Mouse (Mus musculus) intestine, embryonic 15.5 days (tissue): ENCODE data around the gene Actl6a. TPM values are rescaled to one million over a fixed set of nuclear protein-coding genes. Genes with fewer than 3 reads are reported as not detected.
"Not testable (repeated sequence)": the region's sequence is repeated elsewhere in the genome, so short reads cannot be mapped to it uniquely, and the experiment has no call there.

Source experiments
- ATAC-seq: fragments of 200-750 bp; cut with Nextera tagmentation; 2 replicates; pipeline ENCODE4 v1.8.0; 2017; ENCODE audit warnings: moderate TSS enrichment, moderate library complexity
- H3K27ac ChIP-seq: fragments of 300-500 bp; sonication (generic); 2 replicates; pipeline ENCODE4 v1.5.1; 2015; ENCODE audit warnings: mild to moderate bottlenecking, inconsistent platforms
- H3K27me3 ChIP-seq: fragments of 300-500 bp; sonication (generic); replicated peaks from 2 replicates; pipeline ENCODE4 v1.6.1; 2015; ENCODE audit warnings: inconsistent platforms
- H3K36me3 ChIP-seq: fragments of 300-500 bp; sonication (generic); 2 replicates; pipeline ENCODE4 v1.6.1; 2015; ENCODE audit warnings: inconsistent platforms
- H3K4me1 ChIP-seq: fragments of 300-500 bp; sonication (generic); replicated peaks from 2 replicates; pipeline ENCODE4 v1.6.1; 2015; ENCODE audit warnings: inconsistent platforms
- H3K4me2 ChIP-seq: fragments of 300-500 bp; sonication (generic); replicated peaks from 2 replicates; pipeline ENCODE4 v1.6.1; 2015; ENCODE audit warnings: mild to moderate bottlenecking, inconsistent platforms
- H3K4me3 ChIP-seq: fragments of 300-500 bp; sonication (generic); replicated peaks from 2 replicates; pipeline ENCODE4 v1.5.1; 2015; ENCODE audit warnings: inconsistent platforms
- H3K9ac ChIP-seq: fragments of 300-500 bp; sonication (generic); 2 replicates; pipeline ENCODE4 v1.6.1; 2015; ENCODE audit warnings: inconsistent platforms
- H3K9me3 ChIP-seq: fragments of 300-500 bp; sonication (generic); 2 replicates; pipeline ENCODE4 v1.6.1; 2016; ENCODE audit warnings: inconsistent platforms
- WGBS: fragments of 180-500 bp; shearing (Covaris S2); methylation state at CpG from one replicate; pipeline ENCODE4 v1.1.7; 2015; 5-methylcytosine and 5-hydroxymethylcytosine counted together
- polyA plus RNA-seq: library from polyadenylated mRNA; unstranded; fragments of >200 nt; fragmentation: Nextera tagmentation; extraction: Ambion mirVana; gene quantifications from 2 replicates; pipeline ENCODE4 v1.2.1, GENCODE M21; 2015

Actl6a gene
- polyA plus RNA-seq, 1 experiment from 2014 or later = 144 TPM

GRCm38 (mm10) chr3:32736244-32737171, 30.4 kb downstream of the Actl6a start, which contains the start of gene Ndufb5:
Gene Ndufb5 (plus strand): TSS chr3:32736990.
- Histone ChIP-seq H3K9ac (peak within 1 kb of the TSS; percentile 81), H3K27me3 (no peaks in the 10 kb centered on the region), H3K27ac (peak within 1 kb of the TSS; percentile 81), H3K4me2 (peak within 1 kb of the TSS; percentile 69), H3K4me3 (peak within 1 kb of the TSS; percentile 84), H3K36me3 (peaks cover 11% of the 10 kb centered on the region; the same call in 1 of the 2 replicates), H3K4me1 (peaks cover 10% of the 10 kb centered on the region; the same call in 1 of the 2 replicates), H3K9me3 (no peaks in the 10 kb centered on the region)
- under 1% methylated on average over 62 of the region's 62 CpGs for WGBS
- ATAC-seq = peak; percentile 98

- H3K4me2 ChIP-seq = peak within 1 kb of the TSS; percentile 69
- peak within 1 kb of the TSS; percentile 81 for H3K27ac ChIP-seq
Observed at GRCm38 (mm10) chr3:32737172-32737655, 31.1 kb downstream of the Actl6a start, which contains the start of gene Mrpl47. Gene Mrpl47 (minus strand): TSS chr3:32737605.

GRCm38 (mm10) chr3:32738549-32738948, 32.5 kb downstream of the Actl6a start:
- Histone ChIP-seq H3K4me2 (no peak overlapping the region), H3K36me3 (0 out of 2 replicates have a peak, but pooled peaks cover 6% of the 10 kb centered on the region), H3K9ac (no peak overlapping the region), H3K27me3 (no peaks in the 10 kb centered on the region), H3K27ac (no peak overlapping the region), H3K4me3 (no peak overlapping the region; the same call in 1 of the 2 replicates), H3K9me3 (no peaks in the 10 kb centered on the region), H3K4me1 (peaks cover 10% of the 10 kb centered on the region; the same call in 1 of the 2 replicates)
- no peak for ATAC-seq
- 94% methylated on average over 5 of the region's 5 CpGs for WGBS

More at GRCm38 (mm10) chr3:32737172-32737655, 31.1 kb downstream of the Actl6a start, which contains the start of gene Mrpl47:
- Histone ChIP-seq H3K4me3 (peak within 1 kb of the TSS; percentile 84), H3K27me3 (no peaks in the 10 kb centered on the region), H3K36me3 (peaks cover 10% of the 10 kb centered on the region; the same call in 1 of the 2 replicates), H3K9me3 (no peaks in the 10 kb centered on the region), H3K4me1 (peaks cover 10% of the 10 kb centered on the region; the same call in 1 of the 2 replicates), H3K9ac (peak within 1 kb of the TSS; percentile 81)
- ATAC-seq = peak; percentile 70
- WGBS = under 1% methylated on average over 31 of the region's 31 CpGs

GRCm38 (mm10) chr3:32742276-32742780, 36.2 kb downstream of the Actl6a start:
- Histone ChIP-seq H3K27me3 (no peaks in the 10 kb centered on the region), H3K9ac (no peak overlapping the region), H3K4me1 (peaks cover 10% of the 10 kb centered on the region; the same call in 1 of the 2 replicates), H3K4me2 (no peak overlapping the region), H3K27ac (no peak overlapping the region), H3K9me3 (no peaks in the 10 kb centered on the region), H3K4me3 (no peak overlapping the region), H3K36me3 (peaks cover 12% of the 10 kb centered on the region)
- ATAC-seq = no peak
- WGBS = 73% methylated on average over 2 of the region's 2 CpGs

- H3K36me3 ChIP-seq = peaks cover 25% of the 10 kb centered on the region
- no peak overlapping the region for H3K4me3 ChIP-seq
- no peaks in the 10 kb centered on the region for H3K9me3 ChIP-seq
- ATAC-seq = no peak
- H3K4me2 ChIP-seq = no peak overlapping the region
- 95% methylated on average over 6 of the region's 6 CpGs for WGBS
- H3K9ac ChIP-seq = no peak overlapping the region
- H3K27me3 ChIP-seq = no peaks in the 10 kb centered on the region
- H3K4me1 ChIP-seq = no peaks in the 10 kb centered on the region
- H3K27ac ChIP-seq = no peak overlapping the region
Observed at GRCm38 (mm10) chr3:32745001-32745400, 38.9 kb downstream of the Actl6a start.

GRCm38 (mm10) chr3:32745426-32745825, 39.3 kb downstream of the Actl6a start:
- peaks cover 28% of the 10 kb centered on the region for H3K36me3 ChIP-seq
- not testable (repeated sequence) for H3K9me3 ChIP-seq, ATAC-seq

GRCm38 (mm10) chr3:32748384-32748783, 42.3 kb downstream of the Actl6a start:
- WGBS = 90% methylated on average over 9 of the region's 9 CpGs
- H3K27me3 ChIP-seq = no peaks in the 10 kb centered on the region
- no peaks in the 10 kb centered on the region for H3K4me1 ChIP-seq
- no peak overlapping the region for H3K9ac ChIP-seq
- no peak overlapping the region for H3K4me2 ChIP-seq
- no peaks in the 10 kb centered on the region for H3K9me3 ChIP-seq
- no peak overlapping the region for H3K27ac ChIP-seq
- no peak overlapping the region for H3K4me3 ChIP-seq
- no peak for ATAC-seq
- peaks cover 41% of the 10 kb centered on the region for H3K36me3 ChIP-seq

More at GRCm38 (mm10) chr3:32745426-32745825, 39.3 kb downstream of the Actl6a start:
- H3K27ac ChIP-seq, H3K4me1 ChIP-seq, H3K27me3 ChIP-seq, H3K9ac ChIP-seq, H3K4me2 ChIP-seq, H3K4me3 ChIP-seq: not testable (repeated sequence)

- Histone ChIP-seq H3K27ac (no peak overlapping the region), H3K4me3 (no peak overlapping the region), H3K9me3 (no peaks in the 10 kb centered on the region), H3K4me1 (no peaks in the 10 kb centered on the region), H3K9ac (no peak overlapping the region), H3K4me2 (no peak overlapping the region), H3K36me3 (peaks cover 41% of the 10 kb centered on the region), H3K27me3 (no peaks in the 10 kb centered on the region)
- ATAC-seq = no peak
- 95% methylated on average over 4 of the region's 4 CpGs for WGBS
Observed at GRCm38 (mm10) chr3:32749820-32750579, 43.9 kb downstream of the Actl6a start.

- ATAC-seq = no peak
- Histone ChIP-seq H3K4me2 (no peak overlapping the region), H3K9me3 (no peaks in the 10 kb centered on the region), H3K4me3 (no peak overlapping the region), H3K9ac (no peak overlapping the region), H3K4me1 (no peaks in the 10 kb centered on the region), H3K27ac (no peak overlapping the region), H3K36me3 (peaks cover 24% of the 10 kb centered on the region), H3K27me3 (no peaks in the 10 kb centered on the region)
- WGBS = 93% methylated on average over 3 of the region's 3 CpGs
Observed at GRCm38 (mm10) chr3:32754384-32754915, 48.4 kb downstream of the Actl6a start.

- no peak overlapping the region for H3K9ac ChIP-seq
- H3K4me2 ChIP-seq = no peak overlapping the region
- H3K36me3 ChIP-seq = no peaks in the 10 kb centered on the region
- H3K27me3 ChIP-seq = no peaks in the 10 kb centered on the region
- no peak for ATAC-seq
- H3K4me3 ChIP-seq = no peak overlapping the region
- H3K27ac ChIP-seq = no peak overlapping the region
- no peaks in the 10 kb centered on the region for H3K9me3 ChIP-seq
- no peaks in the 10 kb centered on the region for H3K4me1 ChIP-seq
- WGBS = 80% methylated on average over 5 of the region's 5 CpGs
Observed at GRCm38 (mm10) chr3:32759212-32759611, 53.1 kb downstream of the Actl6a start.

GRCm38 (mm10) chr3:32762962-32763361, 56.9 kb downstream of the Actl6a start:
- no peak for ATAC-seq
- Histone ChIP-seq H3K4me2 (no peak overlapping the region), H3K27me3 (no peaks in the 10 kb centered on the region), H3K36me3 (no peaks in the 10 kb centered on the region), H3K9ac (no peak overlapping the region), H3K4me3 (no peak overlapping the region), H3K9me3 (no peaks in the 10 kb centered on the region), H3K4me1 (no peaks in the 10 kb centered on the region), H3K27ac (no peak overlapping the region)
- WGBS = 58% methylated on average over 8 of the region's 8 CpGs
